Mouse (Mus musculus): ENCODE measurements at regions not wholly inside any gene's neighbourhood (a gene's known extent, or its start where the extent isn't known, plus 50 kb on each side); places are given as distances from the start of the nearest gene placed in this dataset.

GRCm38 (mm10) chr5:46059910-46060309 is 202.5 kb upstream of the Lcorl start:
- TF ChIP-seq POLR2A (IDR thresholded peaks at IDR 0.05; ENCODE audit: insufficient read depth, low read length) (no peak), CTCF (IDR thresholded peaks at IDR 0.05; ENCODE audit: low read depth, low read length) (no peak), EP300 (IDR thresholded peaks at IDR 0.05; ENCODE audit: insufficient read depth, low read depth, low read length) (no peak)

Data from ES-Bruce4 (cell line).